Mouse (Mus musculus) T-helper 17 cell (primary cell): ENCODE results near the gene Glrx3.

Source experiments
- in situ Hi-C, 2 experiments: fragments of 300-600 bp; cut with MboI, MseI; formaldehyde crosslinking; loops; 1 replicate in 1 of 2; 2 replicates in 1 of 2; pipeline ENCODE4 v1.15.1; 2025; ENCODE audit warnings: high pct_unique_total_duplicates in 2 of 2

Gene Glrx3

DNA sequence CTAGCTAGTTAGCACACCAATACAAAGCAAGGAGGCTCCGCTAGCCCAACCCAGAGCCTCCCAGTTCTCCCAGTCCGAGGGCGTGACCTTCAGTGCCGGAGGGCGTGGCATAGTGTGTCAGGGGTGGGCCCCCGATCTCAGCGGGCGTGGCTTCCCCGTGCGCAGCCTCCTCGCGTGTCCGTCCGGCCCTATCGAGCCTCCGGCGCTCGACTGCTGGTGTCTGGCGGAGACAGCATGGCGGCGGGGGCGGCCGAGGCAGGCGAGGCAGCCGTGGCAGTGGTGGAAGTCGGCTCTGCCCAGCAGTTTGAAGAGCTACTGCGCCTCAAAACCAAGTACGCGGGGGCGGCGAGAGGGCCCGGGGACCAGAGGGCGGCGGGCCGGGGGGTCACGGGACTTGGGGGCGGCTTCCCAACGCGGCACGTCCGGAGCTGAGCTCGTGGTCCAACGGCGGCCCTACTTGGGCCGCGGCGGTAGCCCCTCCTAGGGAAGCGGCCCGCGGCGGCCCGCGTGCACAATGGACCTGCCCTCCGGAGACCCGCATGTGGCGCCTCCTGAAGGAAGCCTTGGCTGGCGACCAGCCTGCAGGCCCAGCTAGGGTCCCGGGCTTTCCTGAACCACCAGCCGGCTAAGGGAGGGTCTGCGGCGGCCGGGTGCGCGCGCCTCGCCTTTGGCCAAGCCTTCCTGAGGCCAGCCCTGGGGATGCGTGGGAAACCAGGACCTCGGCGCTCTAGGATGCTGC is at the start of gene Glrx3:
Glrx3 (plus strand) TSS at position 175 of the 739 bp plus-strand sequence.
- in situ Hi-C loops: loop anchor here in 1 of 2 experiments (5.0 kb wide), 1 partner anchor 1640 kb away; no protein-coding TSS in a partner anchor

DNA sequence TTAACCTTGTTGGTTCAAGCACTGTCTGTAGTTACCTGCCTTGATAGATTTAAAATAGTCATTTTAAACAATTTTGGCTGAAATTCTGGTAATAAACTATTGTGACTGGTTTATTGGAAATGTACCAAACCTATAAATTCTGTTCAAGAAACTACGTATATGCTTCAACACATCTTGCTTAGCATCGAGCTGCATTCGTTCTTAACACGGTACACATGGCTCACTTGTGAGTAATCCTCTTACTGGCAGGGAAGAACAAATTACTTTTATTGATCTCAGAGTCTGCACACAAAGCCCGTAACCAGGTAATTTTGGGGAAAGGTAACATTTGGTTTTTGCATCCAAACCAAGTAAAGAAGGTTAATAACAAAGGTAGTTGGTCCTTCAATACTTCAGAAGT is 49.6 kb upstream of the Glrx3 start:
- in situ Hi-C loops: no loop called here

DNA sequence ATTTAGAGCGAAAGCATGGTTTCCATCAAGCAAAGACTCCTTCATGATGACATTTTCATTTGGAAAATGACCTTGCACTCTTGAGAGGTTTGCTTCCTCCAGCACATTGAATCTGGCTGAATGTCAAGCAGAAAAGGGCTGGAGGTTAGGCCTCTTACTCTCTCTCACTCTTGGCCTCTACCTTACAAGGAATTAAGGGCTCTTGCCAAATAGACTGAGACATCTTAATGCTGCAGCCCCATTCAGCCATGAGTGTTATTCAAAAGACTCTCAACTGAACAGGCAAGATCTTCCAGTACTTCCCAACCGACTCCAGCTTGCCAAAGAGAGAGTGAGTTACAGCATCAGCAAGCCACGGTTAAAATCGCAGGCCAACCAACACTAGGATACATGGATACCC is 42.0 kb upstream of the Glrx3 start:
- in situ Hi-C loops: no loop called here

DNA sequence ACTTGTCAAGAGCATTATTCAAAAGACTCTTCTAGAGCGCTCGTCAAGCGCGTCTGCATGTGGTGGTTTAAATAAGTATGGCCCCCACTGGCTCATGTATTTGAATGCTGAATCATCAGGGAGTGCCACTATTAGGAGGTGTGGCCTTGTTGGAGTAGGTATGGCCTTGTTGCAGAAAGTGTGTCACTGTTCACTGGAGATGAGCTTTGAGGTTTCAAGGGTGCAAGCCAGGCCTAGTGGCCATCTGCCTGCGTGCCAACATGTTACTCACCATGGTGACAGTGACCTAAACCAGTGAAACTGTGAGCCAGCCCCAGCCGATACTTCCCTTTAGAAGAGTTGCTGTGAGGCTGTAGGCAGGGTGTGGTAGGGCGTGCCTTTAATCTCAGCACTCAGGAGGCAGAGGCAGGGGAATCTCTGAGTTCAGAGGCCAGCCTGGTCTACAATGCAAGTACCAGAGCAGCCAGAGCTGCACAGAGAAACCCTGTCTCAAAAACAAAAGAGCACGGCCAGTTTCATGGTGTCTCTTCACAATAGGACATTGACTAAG is 40.0 kb upstream of the Glrx3 start:
- in situ Hi-C loops: no loop called here

DNA sequence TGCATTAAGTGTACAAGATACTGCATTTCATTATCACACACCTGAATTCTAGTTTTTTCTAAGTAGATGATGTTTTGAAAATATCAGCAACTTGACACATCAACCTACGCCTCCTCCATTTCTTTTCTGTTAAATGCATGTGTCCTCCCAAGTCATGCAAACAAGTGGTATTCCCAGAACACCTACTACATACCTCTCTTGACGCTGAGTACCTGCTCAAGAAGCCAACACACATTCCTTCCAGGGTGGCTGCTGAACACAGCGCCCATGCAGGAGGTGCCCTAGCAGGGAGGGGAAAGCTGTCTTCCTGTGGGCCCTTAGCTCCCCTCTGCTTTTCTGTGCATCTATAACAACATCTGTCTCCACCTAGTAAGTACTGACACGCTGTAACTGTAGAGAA is 38.4 kb upstream of the Glrx3 start:
- in situ Hi-C loops: no loop called here

DNA sequence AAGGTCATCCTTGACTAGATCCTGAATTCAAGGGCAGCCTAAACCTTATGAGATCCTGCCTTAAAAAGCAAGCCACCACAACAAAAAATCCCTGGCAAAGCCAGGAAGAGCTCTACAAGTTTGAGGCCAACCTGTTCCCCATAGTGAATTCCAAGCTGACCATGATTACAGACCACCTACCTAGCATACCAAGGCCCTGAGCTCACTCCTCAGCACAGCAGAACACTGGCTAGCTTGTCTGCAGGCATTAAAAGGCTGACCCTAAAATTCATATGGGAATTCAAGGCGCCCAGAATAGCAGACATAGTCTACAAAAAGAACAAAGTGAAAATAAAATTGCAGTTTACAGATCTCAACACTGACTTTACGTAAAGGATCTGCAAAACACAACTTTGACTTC is 33.3 kb upstream of the Glrx3 start:
- in situ Hi-C loops: no loop called here

DNA sequence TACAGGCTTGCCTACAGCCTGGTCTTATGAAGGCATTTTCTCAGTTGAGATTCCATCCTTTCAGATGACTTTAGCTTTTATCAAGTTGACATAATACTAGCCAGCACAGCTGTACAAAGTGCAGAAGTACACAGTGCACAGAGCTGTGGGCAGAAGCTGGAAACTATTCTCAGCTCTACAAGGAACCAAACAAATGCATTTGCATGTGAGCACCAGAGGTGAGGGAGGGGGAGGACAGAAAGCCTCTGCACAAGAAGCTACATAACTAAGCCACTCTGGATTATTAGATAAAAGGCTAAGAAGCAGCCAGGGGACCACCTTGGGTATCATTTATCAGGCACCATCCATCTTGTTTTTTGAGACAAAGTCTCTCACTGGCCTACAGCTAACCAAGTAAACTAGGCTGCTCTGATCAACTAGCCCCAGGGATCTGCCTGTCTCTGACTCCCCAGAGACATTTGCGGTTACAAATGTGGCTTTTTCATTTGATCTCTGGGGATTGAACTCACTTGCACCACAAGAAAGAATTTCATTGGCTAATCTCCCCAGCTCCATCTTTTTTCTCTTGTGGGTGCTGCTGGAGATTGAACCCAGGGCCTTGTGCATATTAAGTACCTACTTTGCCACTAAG is 29.9 kb upstream of the Glrx3 start:
- in situ Hi-C loops: no loop called here

DNA sequence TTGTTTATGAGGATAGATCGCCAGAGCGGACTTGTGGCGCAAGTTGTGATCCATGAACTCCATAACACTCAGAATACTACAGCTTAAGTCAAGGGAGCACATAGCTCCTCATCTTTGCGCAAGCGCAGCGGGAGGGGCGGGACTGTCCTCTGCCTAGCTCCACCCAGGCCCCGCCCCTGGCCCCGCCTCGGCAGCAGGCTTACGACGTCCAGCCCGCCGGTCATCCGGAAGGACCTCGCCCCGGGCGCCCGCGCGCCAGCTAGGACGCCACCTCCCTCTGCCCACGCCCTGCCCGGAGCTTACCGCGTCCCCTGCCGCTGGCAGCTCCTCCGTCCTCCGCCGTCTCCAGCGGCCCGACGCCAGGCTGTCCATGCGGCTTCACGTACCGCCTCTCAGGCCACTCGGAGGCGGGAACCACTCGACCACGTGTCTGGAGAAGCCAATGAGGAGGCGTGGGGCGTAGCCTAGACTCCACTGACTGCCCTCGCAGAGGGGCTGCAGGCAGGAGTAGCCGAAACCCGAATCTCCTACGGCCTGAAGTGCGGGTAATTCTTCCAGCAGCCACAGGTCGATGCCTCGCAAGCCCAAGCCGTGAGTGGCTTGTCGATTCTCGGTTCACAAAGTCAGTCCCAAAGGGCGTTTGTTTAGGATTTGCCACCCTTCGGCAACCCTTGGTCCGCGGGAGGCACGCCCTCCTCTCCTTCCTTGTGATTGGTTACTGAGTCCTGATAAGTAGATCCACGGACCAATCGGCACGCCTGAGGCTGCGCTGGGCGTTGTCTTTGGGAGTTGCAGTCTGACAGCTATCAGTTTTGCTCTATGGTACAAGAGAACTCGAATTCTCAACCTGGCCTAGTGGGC is 26.8 kb upstream of the Glrx3 start, which contains the start of gene 9430038I01Rik:
9430038I01Rik (minus strand) TSS at position 426 of the 861 bp plus-strand sequence.
- in situ Hi-C loops: no loop called here

DNA sequence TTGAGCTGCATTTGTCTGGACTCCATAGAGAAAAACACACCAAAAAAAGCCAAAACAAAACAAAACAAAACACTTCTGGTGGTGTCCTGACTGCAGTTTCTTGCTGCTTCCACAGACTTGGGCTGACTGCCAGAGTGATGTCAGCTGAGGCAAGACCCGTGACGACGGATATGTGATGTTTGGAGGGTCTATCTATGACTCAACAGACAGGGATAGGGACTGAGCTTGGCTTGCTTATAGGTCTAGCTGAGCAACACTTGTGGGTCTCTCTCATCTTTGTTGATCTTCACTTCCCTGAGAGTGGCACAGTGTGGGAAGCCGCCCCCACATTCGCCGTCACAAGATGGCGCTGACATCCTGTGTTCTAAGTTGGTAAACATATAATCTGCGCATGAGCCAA is 22.7 kb upstream of the Glrx3 start:
- in situ Hi-C loops: no loop called here

DNA sequence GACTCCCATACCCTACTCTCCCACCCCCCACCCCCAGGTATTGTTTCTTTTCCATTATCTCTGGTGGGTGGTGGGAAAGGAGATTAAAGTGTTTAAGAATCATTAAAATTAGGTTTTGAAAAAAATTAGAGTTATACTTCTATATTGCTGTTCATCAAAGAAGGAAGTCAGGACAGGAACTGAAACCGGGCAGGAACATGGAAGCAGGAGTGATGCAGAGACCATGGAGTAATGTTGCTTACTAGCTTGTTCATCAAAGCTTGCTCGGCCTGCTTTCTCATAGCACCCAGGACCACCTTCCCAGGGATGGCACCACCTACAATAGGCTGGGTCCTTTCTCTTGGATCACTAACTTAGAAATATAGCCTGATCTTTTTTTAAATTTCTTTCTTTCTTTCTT is 16.9 kb upstream of the Glrx3 start:
- in situ Hi-C loops: no loop called here

DNA sequence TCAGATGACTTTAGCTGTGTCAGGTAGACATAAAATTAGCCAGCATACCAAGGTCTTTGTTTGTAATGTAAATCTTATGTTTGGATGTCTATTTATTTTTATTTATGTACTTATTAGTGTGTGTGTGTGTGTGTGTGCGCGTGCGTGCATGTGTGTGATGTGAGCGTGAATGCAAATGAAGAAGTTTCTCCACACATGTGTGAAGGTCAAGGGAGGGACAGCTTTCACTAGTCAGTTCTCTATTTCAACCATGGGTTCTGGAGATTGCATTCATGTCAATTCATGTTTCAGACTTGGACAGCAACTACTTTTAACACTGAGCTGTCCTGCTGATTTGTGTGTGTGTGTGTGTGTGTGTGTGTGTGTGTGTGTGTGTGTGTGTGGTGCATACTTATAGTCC is 16.2 kb upstream of the Glrx3 start:
- in situ Hi-C loops: no loop called here

DNA sequence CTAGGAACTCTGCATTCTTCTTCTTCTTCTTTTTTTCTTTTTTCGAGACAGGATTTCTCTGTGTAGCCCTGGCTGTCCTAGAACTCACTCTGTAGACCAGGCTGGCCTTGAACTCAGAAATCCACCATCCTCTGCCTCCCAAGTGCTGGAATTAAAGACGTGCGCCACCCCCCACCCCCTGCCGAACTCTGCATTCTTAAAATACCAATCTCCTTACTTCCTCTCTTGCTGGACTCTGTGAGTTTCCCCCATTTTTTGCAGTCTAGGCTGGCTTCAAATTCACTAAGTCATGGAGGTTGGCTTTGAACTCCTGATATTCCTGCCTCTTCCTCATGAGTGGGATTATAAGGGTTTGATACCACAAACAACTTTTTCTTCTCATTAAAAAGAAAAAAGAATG is 10.7 kb upstream of the Glrx3 start:
- in situ Hi-C loops: no loop called here

DNA sequence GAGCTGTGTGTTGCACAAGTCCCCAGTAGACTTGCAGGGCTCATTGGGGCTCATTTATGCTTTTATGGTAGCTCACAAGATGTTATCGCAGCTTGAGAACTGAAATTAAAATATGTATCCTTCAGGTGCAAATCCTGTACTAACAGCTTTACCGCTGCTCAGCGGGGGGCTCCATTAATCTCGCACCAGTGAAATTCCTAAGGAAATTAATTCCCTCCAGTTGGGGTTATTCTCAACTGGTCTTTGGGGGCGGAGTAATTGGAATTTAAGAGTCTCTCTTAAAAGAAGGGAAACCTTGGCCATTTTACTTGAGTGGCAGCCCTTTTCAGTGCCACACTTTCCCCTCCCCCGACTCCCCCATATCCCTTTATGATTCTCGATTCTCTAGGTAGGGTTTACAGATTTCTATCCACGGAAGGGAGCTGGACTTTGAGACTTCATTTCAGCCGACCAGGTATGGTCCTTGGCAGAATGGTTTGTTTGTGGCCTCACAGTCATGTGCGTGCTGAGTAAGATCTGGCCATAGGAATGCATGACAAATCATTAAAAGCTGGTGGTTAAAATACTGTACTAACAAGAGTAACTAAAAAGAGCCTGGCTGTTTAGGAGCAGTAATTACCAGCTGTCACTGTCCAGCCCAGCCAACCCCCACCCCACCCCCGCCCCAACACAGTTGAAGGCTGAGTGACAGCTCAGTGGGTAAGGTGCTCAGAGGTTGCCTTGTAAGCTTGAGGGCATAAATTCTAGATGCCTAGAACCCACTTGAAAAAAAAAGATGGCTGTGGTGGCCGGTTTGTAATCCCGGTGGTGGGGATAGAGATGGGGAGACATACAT is 5.4 kb upstream of the Glrx3 start:
- in situ Hi-C loops: no loop called here

DNA sequence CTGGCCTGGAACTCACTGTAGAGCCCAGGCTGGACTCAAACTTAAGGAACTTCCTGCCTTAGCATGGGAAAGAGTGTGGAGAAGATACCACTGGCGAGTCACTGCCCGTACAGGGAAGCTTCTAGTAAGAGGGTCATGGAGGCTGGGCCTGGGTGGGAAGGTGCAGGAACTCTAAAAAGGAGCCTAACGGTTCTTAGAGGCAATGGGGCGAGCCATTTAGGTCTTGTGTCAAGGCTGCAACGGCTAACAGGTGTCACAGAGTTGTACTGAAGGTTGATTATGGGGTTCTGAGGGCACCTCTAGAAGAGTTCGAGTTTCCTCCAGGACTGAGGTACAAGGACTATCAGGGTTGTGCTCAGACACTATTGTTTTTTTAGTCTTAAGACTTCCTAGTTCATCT is 513 bp upstream of the Glrx3 start:
- in situ Hi-C loops: loop anchor here in 1 of 2 experiments (5.0 kb wide), 1 partner anchor 1640 kb away; no protein-coding TSS in a partner anchor

DNA sequence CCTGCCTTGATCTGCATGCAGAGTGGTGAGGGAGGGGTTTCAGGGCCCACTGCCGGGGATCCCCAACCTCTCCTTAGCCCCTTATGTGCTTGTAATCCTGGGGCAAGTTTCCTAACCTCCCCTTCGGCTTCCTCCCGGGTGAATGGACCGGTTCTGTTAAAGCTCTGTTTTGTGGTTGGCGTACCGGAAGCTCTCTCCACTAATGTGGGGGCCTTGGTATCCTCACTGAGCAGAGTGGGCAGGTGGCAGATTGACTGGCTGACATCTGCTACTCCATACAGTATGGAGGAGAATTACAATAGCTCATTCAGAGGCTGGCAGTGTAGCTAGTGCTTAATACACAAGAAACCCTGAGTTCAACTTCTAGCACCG is 751 bp downstream of the Glrx3 start:
- in situ Hi-C loops: loop anchor here in 1 of 2 experiments (5.0 kb wide), 1 partner anchor 1639 kb away; no protein-coding TSS in a partner anchor

DNA sequence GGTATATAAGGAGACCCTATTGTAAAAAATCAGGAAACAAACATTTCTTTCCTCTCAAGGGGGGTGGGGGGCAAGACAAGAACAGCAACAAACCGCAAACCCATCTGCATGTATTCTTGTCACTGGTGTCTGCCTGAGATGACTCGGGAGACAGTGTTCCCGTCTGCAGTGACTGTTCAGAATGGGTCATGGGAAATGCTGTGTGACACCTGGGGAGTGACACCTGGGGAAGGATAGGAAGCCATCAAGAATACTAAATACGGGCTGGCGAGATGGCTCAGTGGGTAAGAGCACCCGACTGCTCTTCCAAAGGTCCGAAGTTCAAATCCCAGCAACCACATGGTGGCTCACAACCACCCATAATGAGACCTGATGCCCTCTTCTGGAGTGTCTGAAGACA is 1.5 kb downstream of the Glrx3 start:
- in situ Hi-C loops: loop anchor here in 1 of 2 experiments (5.0 kb wide), 1 partner anchor 1638 kb away; no protein-coding TSS in a partner anchor

DNA sequence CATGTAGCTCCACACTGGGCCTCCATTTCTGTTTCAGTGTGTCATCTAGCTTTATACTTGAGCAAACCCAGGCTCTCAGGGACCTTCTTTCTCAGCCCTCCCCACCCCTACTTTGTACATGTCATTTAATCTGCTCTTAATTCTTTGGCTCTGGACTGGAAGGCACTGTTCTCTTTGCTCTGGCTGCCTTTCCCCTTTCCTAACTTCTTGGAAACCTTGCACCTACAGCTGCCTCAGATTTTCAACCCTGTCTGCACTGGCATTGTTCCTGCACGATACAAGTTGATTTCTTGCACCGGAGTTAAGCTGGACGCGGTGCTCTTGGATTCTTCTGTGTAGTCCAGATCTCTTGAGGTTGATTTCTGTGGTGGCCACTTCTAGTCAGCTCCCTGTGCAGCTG is 5.5 kb downstream of the Glrx3 start:
- in situ Hi-C loops: no loop called here

DNA sequence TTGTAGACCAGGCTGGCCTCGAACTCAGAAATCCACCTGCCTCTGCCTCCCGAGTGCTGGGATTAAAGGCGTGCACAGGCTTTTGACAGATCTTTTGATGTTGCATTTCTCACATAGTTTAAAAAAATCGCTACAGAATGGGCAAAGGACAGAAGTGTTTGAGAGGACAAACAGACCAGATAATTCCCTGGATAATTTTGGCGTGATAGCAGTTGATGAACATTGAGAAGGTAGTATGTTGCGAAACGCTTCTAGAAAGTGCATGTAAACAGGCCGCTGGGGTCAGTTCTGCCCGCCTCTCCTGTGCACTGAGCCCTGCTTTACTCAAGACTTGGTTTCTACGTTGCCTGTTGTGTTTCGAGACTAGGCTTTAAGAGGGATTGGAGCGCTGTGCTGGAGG is 7.9 kb downstream of the Glrx3 start:
- in situ Hi-C loops: no loop called here

DNA sequence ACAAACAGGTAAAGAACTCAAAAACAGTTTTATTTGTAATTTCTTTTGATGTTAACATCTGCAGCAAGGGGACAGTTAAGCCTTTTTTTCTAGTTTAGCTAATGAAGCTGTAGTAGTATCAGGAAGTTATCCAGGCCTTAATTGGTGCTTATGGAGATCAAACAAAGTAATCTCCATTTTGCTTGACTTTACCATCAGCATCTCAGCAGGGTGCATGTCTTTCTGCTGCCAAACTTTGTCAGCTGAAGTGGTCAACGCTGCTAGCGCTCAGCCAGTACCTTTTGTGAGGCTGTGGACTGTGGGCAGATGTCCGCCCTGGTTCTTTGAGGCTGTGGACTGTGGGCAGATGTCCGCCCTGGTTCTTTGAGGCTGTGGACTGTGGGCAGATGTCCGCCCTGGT is 24.0 kb downstream of the Glrx3 start:
- in situ Hi-C loops: loop anchor here in 1 of 2 experiments (10.0 kb wide), 1 partner anchor 1757 kb away; no protein-coding TSS in a partner anchor

DNA sequence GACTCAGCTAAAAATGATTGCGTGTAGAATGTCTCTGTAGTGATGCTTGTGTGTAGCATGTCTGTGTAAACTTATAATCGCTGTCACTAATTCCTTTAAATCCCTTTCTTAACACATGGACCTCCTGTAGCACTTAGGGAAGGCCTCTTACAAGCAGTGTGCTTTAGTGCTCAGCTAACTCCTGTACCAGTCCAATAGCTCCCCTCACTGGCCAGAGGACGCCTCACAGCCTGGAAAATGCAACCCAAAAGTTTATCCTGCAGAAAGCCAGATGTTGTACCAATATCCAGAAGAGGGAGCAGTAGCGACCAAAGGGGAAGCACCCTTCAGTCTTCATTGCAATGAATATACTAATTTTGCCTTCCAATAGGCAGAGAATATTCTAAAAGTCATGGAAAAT is 30.8 kb downstream of the Glrx3 start:
- in situ Hi-C loops: loop anchor here in 1 of 2 experiments (10.0 kb wide), 1 partner anchor 1763 kb away; no protein-coding TSS in a partner anchor
